In genomic region chr9:63094030-63094429, GRCm38 (mm10) we compare ENCODE assay signal across 30 mouse cellular contexts. TPM values are rescaled to one million over a fixed set of nuclear protein-coding genes. Genes with fewer than 3 reads are reported as not detected.
"Had no signal": no experiment of that assay in that cellular context is flagged by ENCODE, and none has a peak within 500 bp of the region (broad histone marks: within the 10 kb centered on the region; RNA-seq: fewer than 3 reads in every experiment).

No protein-coding gene starts in this region.

- H3K36me3 ChIP-seq: heart, embryonic 10.5 days; heart, embryonic 12.5 days; hindbrain, embryonic 10.5 days; hindbrain, embryonic 12.5 days; intestine, embryonic 15.5 days; limb, embryonic 10.5 days; limb, embryonic 12.5 days had no signal

- DNase-seq: gastrocnemius, adult 2 months; gastrocnemius, postnatal 10 days; gastrocnemius, postnatal 25 days; heart, adult 18-20 months; heart, postnatal 10 days; heart, postnatal 4 days; kidney, adult 18-20 months; kidney, adult 8-10 months; kidney, postnatal 10 days; kidney, postnatal 25 days; kidney, postnatal 4 days; layer of hippocampus, adult 9-11 months; liver had no signal

- H3K27me3 ChIP-seq: heart, embryonic 12.5 days; hindbrain, embryonic 12.5 days; intestine, embryonic 15.5 days; limb, embryonic 12.5 days had no signal

- ATAC-seq: hindbrain, embryonic 16.5 days; inflammation-experienced regulatory T-cells, adult 6 months; intestine, embryonic 15.5 days; intestine, postnatal 0 days had no signal

- H3K4me2 ChIP-seq: heart, embryonic 12.5 days; hindbrain, embryonic 12.5 days; hindbrain, embryonic 14.5 days; intestine, embryonic 15.5 days; limb, embryonic 12.5 days; liver, embryonic 11.5 days had no signal

- H3K9me3 ChIP-seq: heart, embryonic 10.5 days; heart, embryonic 12.5 days; hindbrain, embryonic 10.5 days; hindbrain, embryonic 12.5 days; intestine, embryonic 15.5 days; limb, embryonic 10.5 days; limb, embryonic 12.5 days had no signal

- H3K9ac ChIP-seq: heart, embryonic 12.5 days; hindbrain, embryonic 12.5 days; hindbrain, embryonic 14.5 days; intestine, embryonic 15.5 days; limb, embryonic 12.5 days had no signal

- H3K27ac ChIP-seq: gastrocnemius, adult 2 months; heart, embryonic 10.5 days; hindbrain, embryonic 14.5 days; intestine, embryonic 15.5 days; left cerebral cortex, adult 2 months; limb, embryonic 12.5 days had no signal

- H3K4me3 ChIP-seq: gastrocnemius, adult 2 months; heart, embryonic 10.5 days; heart, embryonic 12.5 days; hindbrain, embryonic 10.5 days; hindbrain, embryonic 12.5 days; intestine, embryonic 15.5 days; left cerebral cortex, adult 2 months; limb, embryonic 10.5 days; limb, embryonic 12.5 days had no signal

RNA-seq across cellular contexts. Expression of gene Skor1, which starts 54.7 kb away (rescaled TPM):
- polyA plus RNA-seq: heart, embryonic 12.5 days; heart, embryonic 14.5 days; heart, embryonic 16.5 days; inflammation-experienced regulatory T-cells, adult 6 months; intestine, embryonic 15.5 days; intestine, postnatal 0 days; kidney, embryonic 14.5 days; kidney, embryonic 16.5 days; liver, embryonic 11.5 days had no signal
